Mouse (Mus musculus) left cerebral cortex, postnatal 25 days (tissue): ENCODE measurements around the gene Wapl. TPM values are rescaled to one million over a fixed set of nuclear protein-coding genes. Genes with fewer than 3 reads are reported as not detected.

Experiments
- DNase-seq, 2 experiments: peaks; one replicate each; pipeline ENCODE4 v3.0.0; 2022; ENCODE audit warnings: low spot score in 2 of 2, mixed read lengths in 1 of 2
- intact Hi-C: fragments of 180-260 bp; cut with DNase I; formaldehyde crosslinking; loops from one replicate; pipeline ENCODE4 v1.15.1; 2025
- total RNA-seq, 2 experiments: library from RNA; stranded (reverse); gene quantifications; 2 replicates each; pipeline ENCODE4 v1.2.3; 2021

Wapl gene
- total RNA-seq, result 10 to 100 TPM; 42.7 to 45.5 TPM

DNA sequence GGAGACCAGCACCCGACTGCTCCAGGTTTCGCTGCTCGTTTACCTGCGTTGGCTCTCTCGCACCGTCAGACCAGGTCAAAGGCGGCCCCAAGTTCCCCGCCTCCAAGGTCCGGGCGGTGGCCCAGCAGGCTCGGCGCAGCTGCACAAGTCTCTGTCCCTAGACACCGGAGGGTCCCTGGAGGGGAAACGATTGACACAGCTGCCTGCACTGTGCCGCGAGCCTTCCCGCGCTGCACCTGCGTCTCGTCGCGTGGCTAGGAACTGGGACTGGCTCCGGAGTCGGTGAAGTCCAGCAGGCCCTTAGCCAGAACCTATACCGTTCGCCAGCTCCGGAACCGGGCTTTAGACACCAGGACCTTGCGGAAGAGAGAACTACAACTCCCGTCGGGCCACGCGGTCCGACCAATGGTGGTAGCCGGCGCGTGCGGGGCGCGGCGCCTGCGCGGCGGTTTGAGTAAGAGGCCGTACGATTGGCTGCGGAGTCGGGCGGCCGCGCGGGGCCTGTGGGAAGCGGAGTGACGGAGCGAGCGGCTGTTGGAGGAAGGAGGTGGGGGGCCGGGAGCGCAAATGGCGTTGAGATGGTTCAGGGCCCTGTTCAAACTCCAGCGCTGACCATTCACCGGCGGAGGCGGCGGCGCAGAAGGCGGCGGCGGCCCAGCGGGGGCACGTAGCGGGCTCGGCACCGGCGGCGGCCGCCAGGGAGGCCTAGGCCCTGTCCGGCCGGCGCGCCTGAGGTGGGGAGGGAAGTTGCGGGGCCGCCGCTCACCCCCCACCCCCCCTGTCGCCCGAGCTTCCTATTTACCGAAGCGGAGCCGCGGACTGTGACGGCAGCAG is at the start of gene Wapl:
Gene Wapl (plus strand): TSS at position 534 of the 834 bp plus-strand sequence.
- intact Hi-C loops, result loop anchor here (5.0 kb wide), 3 partner anchors 56 to 366 kb away; no protein-coding TSS in a partner anchor
- DNase-seq, result peak; percentile 99

DNA sequence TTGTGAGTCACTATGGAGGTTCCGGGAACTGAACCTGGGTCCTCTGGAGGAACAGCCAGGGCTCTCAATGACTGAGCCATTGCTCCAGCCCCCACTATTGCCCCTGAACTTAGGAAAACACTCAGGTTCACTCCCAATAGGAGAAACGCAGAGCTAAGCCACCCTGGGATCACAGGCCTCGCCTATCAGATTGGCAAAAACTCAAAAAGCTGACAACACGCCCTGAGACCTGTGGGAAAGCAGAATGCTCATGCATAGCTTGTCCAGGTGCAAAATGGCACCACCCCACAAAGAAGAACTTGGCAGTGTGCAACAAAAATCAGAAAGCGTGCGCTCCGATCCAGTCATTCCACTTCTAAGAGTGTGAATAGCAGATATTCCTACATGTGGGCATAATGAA is 46.9 kb upstream of the Wapl start:
- DNase-seq, result no peak
- intact Hi-C loops, result no loop called here

DNA sequence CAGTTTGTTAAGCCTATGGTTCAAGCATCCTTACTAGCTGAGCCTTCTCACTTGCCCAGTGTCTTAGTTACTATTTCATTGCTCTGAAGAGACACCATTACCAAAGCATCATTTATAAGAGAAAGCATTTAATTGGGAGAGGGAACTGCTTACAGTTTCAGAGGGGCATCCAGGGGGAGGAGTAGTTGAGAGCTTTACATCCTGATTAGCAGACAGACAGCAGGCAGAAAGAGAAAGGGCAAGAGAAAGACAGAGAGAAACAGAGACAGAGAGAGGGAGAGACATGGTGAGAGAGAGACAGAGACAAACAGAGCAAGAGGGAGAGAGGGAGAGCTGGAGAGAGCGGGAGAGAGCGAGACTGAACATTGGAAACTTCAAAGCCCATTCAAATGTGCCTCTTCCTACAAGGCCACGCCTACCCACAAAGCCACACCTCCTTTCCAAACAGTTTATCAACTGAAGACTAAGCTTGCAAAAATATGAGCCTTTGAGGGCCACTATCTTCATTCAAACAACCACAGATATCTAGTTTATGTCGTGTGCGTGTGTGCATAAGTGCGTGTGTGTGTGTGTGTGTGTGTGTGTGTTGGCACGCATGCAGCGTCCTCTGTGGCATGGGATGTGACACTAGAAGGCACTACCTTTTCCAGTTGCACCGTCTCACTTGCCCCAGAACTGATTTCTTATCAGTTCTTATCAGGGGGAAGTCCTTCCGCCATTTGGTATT is 40.8 kb upstream of the Wapl start:
- DNase-seq, result no peak
- intact Hi-C loops, result no loop called here

DNA sequence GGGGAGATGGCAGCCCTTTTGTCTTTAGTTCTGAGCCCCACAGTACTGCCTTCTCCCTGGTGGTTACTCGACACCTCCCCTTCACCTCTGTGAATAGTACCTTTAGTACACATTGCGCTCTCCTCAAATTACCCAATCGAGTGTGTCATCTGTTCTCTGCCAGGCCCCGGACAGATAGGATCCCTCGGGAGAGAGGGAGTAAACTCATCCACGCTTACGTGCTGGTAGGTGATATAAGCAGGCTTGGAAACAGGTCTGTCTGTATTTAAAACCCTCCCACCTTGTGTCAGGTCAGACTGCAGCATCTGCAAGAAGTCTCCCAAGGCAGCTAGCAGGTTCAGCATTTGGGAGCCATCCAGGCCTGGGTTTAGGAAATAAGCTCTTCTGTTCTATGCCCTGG is 38.5 kb upstream of the Wapl start:
- no peak for DNase-seq
- intact Hi-C loops, result no loop called here

DNA sequence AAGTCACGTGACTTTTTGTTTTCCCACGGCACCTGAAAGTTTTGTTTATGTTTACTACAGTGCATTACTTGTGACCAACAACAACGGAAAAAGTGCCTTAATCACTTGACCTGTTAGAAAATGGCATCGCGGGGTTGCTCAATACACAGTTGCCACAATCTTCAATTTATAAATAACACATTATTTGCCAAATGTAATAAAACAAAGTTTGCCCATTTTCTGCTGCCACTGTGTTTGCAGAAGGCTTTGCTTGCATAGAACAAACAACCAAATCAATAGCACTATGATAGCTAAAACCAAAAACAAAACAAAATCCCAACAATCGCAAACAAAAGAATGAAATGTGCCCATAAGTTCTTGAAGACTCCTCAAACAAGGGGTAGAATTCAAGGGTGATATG is 38.0 kb upstream of the Wapl start:
- DNase-seq, result no peak
- intact Hi-C loops, result no loop called here

DNA sequence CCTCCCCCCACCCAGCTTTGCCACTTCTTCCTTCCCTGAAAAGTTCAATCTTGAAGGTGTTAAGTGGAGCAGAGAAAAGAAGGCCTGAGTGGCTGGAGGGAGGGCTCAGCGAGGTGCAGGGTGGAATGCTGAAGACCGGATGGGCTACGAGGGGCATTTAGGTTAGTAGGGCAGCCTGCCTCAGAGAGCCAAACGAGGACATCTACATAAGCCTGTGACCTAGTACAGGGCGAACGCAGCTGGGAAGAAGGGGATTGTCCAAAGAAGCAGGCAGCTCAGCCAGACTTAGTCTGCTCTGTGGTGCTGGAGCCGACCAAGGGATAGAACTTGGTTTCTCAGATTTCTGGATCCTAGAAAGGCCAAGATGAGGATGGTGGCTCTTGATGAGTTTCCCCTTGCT is 29.6 kb upstream of the Wapl start:
- intact Hi-C loops, result no loop called here
- DNase-seq, result no peak

DNA sequence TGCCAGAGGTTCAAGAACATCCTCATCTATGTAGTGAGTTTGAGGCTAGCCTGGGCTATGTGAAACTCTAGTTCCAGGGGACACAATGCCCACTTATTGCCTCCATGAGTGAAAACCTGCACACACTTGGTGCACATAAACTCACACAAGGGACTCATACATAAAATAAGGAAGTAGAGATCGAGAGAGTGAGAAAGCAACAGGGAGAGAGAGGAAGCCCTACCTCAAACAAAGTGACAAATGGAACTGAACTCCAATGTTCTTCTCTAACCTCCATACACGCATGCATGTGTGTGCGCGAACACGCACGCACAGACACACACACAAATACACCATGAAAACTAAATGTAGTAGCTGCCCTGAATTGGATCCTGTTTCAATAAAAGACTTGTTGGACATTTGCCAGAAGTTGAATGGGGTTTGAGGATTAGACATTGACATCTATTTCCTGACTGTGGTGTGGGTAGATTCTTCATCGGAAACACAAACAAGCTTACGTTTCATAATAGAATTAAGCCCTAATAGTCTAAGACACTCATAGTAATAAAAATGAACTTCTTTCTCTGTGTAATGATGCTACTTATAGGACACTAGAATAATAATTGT is 25.8 kb upstream of the Wapl start:
- no peak for DNase-seq
- intact Hi-C loops, result no loop called here

DNA sequence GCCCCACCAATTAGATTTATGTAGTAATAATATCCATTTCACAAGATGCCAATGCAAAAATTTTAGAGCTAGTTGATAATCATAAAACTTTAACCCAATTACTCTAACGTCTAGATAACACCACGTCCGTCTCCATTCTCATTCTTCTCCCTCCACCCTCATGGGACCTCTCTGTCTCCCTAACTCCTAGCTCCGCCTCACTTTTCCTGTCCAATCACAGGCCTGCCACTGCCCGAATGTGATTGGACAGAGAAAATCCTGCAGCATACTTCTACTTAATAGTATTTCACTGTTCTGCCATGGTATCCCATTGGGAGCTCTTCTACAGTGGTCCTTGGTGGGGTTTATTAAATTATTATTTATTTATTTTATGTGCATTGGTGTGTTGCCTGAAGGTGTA is 16.6 kb upstream of the Wapl start:
- DNase-seq, result no peak
- intact Hi-C loops, result no loop called here

DNA sequence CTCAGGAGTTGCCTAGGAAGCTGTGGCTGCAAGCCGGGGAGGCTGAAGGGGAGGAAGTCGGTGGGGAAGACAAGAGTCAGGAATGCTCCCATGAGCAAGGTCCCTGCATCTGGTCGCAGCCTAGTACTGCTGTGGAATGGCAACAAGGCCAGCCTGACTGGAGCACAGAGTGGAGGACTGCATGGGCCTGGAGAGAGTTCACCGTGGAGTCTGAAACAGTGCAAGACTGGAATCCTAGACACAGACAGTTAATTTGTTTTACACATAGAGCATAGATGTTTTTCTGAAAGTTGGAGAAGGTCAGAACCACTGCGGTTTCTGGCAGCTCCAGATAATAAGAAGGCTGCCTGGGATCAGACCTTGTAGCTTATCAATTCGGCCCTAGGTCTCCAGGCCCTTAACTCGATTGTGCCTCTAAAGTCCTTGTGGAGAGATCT is 13.4 kb upstream of the Wapl start:
- intact Hi-C loops, result no loop called here
- DNase-seq, result no peak

DNA sequence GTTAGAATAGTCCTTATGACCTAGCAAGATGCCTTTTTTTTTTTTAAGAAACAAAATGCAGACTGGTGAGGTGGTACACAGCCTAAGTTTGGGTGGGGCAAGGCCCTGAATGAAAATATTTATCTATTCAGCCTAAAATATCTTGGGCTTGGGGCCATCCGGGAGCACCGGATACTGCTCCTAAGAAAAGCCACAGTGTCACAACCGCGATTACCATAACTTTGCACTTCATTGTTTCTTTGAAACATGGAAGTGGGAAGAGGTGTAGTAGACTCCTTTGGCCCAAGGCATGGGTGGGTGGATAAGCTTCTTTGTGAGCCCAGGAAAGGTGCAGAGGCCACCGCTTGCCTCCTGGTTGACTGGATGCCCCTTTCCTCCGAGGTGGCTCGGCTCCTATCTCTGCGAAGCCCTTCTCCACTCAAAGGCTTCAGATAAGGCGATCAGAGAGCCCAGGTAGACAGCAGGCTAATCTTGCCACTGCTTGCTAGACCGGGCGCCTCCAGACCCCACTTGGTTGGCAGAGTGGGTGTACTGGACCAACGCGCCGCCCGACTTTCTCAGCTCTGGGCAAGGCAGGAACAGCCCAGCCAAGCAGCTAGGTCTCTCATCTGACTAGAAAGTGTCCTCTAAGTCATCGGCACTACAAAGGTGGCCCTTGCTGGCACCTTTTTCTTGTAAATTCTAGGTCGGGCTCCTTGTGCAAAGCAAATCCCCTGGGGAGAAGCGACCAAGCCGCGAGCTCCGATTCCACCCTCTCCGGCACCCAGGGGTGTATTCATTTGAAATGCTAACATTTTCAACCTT is 12.7 kb upstream of the Wapl start:
- no peak for DNase-seq
- intact Hi-C loops, result no loop called here

DNA sequence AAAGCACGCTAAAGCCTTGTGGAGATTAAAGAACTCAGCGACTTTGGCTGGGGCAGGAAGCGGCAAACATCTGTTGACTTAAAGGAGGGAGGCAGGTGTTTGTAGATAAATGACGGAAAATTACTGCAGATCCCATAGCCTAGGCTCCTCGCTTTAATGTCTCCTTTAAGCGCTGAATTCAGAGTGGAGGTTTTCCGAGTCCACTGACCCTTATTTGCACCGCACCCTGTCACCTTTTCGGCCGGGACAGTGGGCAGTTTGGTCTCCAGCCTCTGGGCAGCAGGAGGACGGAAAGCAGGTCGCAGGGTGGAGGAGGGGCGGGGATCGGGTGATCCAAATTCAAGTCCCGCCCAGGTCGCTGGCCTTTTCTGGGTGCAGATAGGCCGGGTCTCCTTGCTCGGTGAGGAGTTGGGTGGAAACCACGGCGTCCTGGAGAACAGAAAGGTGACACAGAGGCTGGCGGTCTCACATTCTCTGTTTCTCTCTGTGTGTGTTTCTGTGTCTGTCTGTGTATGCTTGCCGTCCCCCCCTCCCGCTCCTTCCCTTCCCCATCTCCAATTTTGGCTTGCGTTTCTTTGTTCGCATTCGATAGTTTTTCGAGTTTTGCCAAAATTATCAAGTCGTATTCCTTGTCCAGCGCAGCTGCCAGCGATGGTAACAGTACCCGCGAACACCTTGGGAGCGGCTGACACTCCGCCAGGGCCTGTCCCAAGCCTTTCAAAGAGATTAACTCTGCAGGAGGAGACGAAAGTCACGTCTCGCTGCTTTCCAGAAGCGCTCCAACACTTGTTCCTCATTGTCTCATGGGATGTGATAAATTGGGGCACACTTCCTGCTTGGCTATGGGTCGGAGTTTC is 11.9 kb upstream of the Wapl start:
- intact Hi-C loops, result no loop called here

DNA sequence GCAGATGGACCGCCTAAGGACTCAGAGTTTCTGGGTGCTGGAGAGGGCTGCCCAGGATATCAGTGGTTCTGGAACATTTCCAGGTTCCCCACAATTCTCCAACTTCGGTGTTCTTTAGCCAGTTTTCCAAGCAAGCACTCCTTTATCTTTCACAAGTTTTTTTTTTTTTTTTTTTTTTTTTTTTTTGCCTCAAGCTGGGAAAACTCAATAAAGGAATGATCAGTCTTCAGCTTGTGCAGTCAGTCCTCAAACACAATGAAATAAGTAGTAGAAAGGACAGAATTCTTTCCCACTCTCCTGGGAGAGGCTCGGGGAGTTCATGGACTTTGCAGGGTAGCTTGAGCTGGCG is 11.3 kb upstream of the Wapl start:
- DNase-seq, result no peak
- intact Hi-C loops, result no loop called here

More for the DNA sequence above, 11.9 kb upstream of the Wapl start:
- DNase-seq, result peak in 1 of 2 experiments; percentile 15

DNA sequence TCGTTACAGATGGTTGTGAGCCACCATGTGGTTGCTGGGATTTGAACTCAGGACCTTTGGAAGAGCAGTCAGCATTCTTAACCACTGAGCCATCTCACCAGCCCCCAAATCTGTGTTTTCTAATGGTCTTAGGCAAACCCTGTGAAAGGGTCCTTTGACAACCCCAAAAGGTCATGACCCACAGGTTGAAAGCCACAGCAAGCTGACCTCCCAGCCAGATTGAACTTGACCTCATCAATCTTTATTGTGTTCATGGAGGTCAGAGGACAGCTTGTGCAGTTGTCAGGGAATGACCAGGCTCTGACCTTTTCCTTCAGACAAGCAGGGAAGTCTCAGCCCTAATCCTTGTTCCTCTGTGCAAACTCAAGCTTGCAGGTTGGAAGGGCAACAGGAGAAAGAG is 10.3 kb upstream of the Wapl start:
- no peak for DNase-seq
- intact Hi-C loops, result no loop called here

DNA sequence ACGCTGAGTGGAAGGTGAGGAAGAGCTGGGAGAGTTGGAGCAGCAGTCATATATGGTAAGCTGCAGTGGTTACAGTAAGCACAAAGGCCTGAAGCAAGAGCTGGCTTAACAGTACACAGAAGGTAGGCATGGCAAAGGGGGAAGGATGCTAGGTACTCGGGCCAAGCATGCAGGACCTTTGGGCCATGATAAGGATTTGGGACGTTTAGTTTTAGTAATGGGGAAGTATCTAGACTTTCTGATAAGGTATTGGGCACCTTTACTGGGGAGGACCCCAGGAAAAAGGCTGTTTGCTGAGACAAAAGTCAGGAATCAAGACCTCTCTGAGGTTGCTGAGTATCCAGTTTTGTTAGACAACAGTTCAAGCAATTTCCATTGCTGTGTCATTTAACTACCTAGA is 4.6 kb upstream of the Wapl start:
- DNase-seq, result no peak
- intact Hi-C loops, result no loop called here

DNA sequence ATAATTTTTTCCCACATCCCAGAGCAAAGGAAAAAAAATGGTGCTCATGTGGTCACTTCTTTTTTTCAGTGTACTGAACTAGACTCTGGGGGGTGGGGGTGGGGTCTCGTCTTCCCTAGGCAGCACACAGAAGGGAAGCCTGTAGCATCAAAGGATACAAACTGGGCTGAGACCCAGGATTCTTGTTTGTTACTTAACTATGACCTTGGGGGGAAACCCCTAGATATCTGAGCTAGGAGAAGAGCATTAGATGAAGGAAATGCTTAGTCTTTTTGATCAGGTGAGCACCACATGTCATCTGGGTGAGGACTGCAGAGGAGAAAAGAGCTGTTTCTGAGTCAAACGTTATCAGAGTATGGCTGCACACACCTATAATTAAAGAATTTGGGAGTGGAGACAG is 3.5 kb upstream of the Wapl start:
- no peak for DNase-seq
- intact Hi-C loops, result loop anchor here (5.0 kb wide), 3 partner anchors 53 to 363 kb away; no protein-coding TSS in a partner anchor

DNA sequence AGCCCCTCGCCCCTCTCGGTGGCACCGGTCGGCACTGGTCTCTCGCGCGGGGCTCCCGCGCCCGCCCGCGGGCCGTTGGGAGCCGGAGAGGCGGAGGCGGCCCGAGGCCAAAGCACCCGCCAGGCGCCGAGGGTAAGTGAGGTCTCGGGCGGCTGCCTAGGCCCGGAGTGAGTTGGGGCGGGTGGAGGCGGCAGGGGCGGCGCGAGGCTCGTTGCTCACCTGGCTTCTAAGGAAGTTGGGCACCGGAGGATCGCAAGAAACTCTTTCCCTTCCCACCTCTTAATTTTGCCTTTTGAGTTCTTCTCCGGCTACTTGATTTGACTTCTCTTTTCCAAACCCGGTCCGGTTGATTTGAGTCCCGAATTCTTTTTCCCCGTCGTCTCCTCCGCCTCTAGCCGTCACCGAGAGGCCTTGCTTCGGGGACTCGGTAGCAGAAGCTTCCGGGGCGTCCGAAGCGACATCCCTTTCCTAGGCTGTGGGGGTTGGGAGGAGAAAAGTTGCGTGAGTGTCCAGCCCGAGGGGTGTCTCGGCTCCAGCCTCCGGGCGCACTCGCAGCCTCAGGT is 582 bp downstream of the Wapl start:
- peak; percentile 41 to 43 for DNase-seq
- intact Hi-C loops, result loop anchor here (5.0 kb wide), 3 partner anchors 57 to 367 kb away; no protein-coding TSS in a partner anchor

DNA sequence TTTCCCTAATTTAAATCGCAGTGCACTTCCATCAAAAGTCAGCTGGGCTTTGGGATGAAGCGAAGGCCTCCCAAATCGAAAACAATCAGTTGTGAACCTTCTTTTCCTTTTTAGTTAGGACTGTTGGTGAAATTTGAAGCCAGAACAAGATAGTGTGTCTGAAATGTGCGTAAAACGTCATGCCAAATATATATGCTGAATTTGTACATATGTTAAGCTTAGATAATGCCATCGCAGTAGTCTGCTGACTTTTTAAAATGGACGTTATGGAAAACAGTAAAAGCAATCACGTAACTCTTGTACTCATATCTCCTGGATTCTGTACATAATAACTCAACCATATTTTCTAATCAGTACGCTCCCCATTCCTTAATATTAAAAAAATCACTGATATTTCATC is 1.2 kb downstream of the Wapl start:
- intact Hi-C loops, result loop anchor here (5.0 kb wide), 3 partner anchors 58 to 368 kb away; no protein-coding TSS in a partner anchor
- no peak for DNase-seq

DNA sequence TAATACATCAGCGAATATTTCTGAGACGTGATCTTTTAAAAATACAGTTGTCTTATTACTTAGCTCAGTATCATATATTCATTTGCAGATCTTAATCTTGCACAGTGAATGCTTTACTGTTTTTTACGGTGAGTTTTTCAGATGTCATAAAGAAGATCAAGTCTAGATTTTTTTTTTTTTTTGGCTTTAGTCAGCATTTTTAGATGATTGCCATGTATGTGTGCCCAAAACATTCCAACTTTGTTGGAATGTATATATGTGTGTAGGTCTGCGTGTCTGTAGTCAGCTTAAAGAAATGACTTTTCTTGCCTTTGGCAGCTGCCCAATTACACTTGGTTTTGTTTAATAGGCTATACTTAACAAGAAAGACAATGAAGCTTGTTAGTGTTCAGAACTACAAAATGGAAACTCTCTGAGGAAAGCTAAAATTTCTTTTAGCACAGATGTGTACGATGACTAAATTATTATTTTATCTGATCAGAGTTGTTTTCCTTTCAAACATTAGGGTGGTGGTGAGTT is 1.7 kb downstream of the Wapl start:
- no peak for DNase-seq
- intact Hi-C loops, result no loop called here
